Mouse (Mus musculus) left cerebral cortex, adult 8-10 months (tissue): Measurements from ENCODE around the gene Kcnk6. TPM values are rescaled to one million over a fixed set of nuclear protein-coding genes. Genes with fewer than 3 reads are reported as not detected.

Experiments used
- DNase-seq, 2 experiments: peaks; one replicate each; pipeline ENCODE4 v3.0.0; 2022; ENCODE audit warnings: low spot score in 2 of 2
- total RNA-seq, 4 experiments: library from RNA; stranded (reverse); gene quantifications; 2 replicates each; pipeline ENCODE4 v1.2.4; 2022

Kcnk6 gene
- total RNA-seq, result 1 to 10 TPM; 2.6 to 5.0 (median 3.8) TPM

GRCm38 (mm10) chr7:29232247-29233013, at the start of gene Kcnk6:
Kcnk6 (minus strand) TSS chr7:29232515.
- no peak for DNase-seq

- DNase-seq, result peak in 1 of 2 experiments; percentile 40
Measured at GRCm38 (mm10) chr7:29281201-29282073, 49.1 kb upstream of the Kcnk6 start, which contains the start of gene Spint2. Spint2 (minus strand) TSS chr7:29281912.

GRCm38 (mm10) chr7:29280801-29281200, 48.5 kb upstream of the Kcnk6 start:
- DNase-seq, result no peak

- DNase-seq, result no peak
Measured at GRCm38 (mm10) chr7:29279924-29280323, 47.6 kb upstream of the Kcnk6 start.

- DNase-seq, result no peak
Measured at GRCm38 (mm10) chr7:29279261-29279660, 46.9 kb upstream of the Kcnk6 start.

- no peak for DNase-seq
Measured at GRCm38 (mm10) chr7:29277510-29277909, 45.2 kb upstream of the Kcnk6 start.

- no peak for DNase-seq
Measured at GRCm38 (mm10) chr7:29276715-29277114, 44.4 kb upstream of the Kcnk6 start.

- peak in 1 of 2 experiments; percentile 61 for DNase-seq
Measured at GRCm38 (mm10) chr7:29271687-29272465, 39.6 kb upstream of the Kcnk6 start.

- DNase-seq, result no peak
Measured at GRCm38 (mm10) chr7:29270445-29270844, 38.1 kb upstream of the Kcnk6 start.

- no peak for DNase-seq
Measured at GRCm38 (mm10) chr7:29266931-29267330, 34.6 kb upstream of the Kcnk6 start.

GRCm38 (mm10) chr7:29265636-29266035, 33.3 kb upstream of the Kcnk6 start:
- DNase-seq, result no peak

- no peak for DNase-seq
Measured at GRCm38 (mm10) chr7:29263831-29264230, 31.5 kb upstream of the Kcnk6 start.

GRCm38 (mm10) chr7:29262151-29262550, 29.8 kb upstream of the Kcnk6 start:
- no peak for DNase-seq

- DNase-seq, result no peak
Measured at GRCm38 (mm10) chr7:29259781-29260730, 27.7 kb upstream of the Kcnk6 start.

GRCm38 (mm10) chr7:29257368-29257767, 25.1 kb upstream of the Kcnk6 start:
- DNase-seq, result no peak

- no peak for DNase-seq
Measured at GRCm38 (mm10) chr7:29255875-29256274, 23.6 kb upstream of the Kcnk6 start.

GRCm38 (mm10) chr7:29253842-29254241, 21.5 kb upstream of the Kcnk6 start:
- no peak for DNase-seq

- no peak for DNase-seq
Measured at GRCm38 (mm10) chr7:29251166-29251565, 18.9 kb upstream of the Kcnk6 start.

- no peak for DNase-seq
Measured at GRCm38 (mm10) chr7:29248261-29248841, 16.0 kb upstream of the Kcnk6 start, which contains the start of gene 2200002D01Rik. 2200002D01Rik (minus strand) TSS chr7:29248466.

- DNase-seq, result no peak
Measured at GRCm38 (mm10) chr7:29247706-29248105, 15.4 kb upstream of the Kcnk6 start.
